Mouse (Mus musculus) limb, embryonic 14.5 days (tissue): ENCODE data around the gene Tmem132a. TPM values are rescaled to one million over a fixed set of nuclear protein-coding genes. Genes with fewer than 3 reads are reported as not detected.
A peak's percentile ranks its signal among the peaks of the same experiment; 100 is the strongest.

Experiments used
- ATAC-seq: fragments of 200-750 bp; cut with Nextera tagmentation; 2 replicates; pipeline ENCODE4 v1.8.0; 2017; ENCODE audit warnings: low read depth, moderate number of reproducible peaks, moderate TSS enrichment; ENCODE audit not compliant: low FRiP score
- DNase-seq: peaks from one replicate; pipeline ENCODE4 v3.0.0-alpha.2; 2015; ENCODE audit warnings: low spot score
- H3K27ac ChIP-seq: fragments of 300-500 bp; sonication (generic); replicated peaks from 2 replicates; pipeline ENCODE4 v1.5.1; 2014; ENCODE audit warnings: low read depth, mild to moderate bottlenecking, low read length, moderate library complexity, mixed read lengths
- H3K27me3 ChIP-seq: fragments of 300-500 bp; sonication (generic); 2 replicates; pipeline ENCODE4 v1.6.1; 2014; ENCODE audit warnings: low read length, mixed read lengths; ENCODE audit not compliant: control insufficient read depth, insufficient read depth
- H3K36me3 ChIP-seq: fragments of 300-500 bp; sonication (generic); 2 replicates; pipeline ENCODE4 v1.6.1; 2014; ENCODE audit warnings: mild to moderate bottlenecking, low read length, moderate library complexity, mixed read lengths; ENCODE audit not compliant: control insufficient read depth, insufficient read depth
- H3K4me1 ChIP-seq: fragments of 300-500 bp; sonication (generic); 2 replicates; pipeline ENCODE4 v1.6.1; 2014; ENCODE audit warnings: antibody characterized with exemption, low read length, mixed read lengths; ENCODE audit not compliant: control insufficient read depth, insufficient read depth
- H3K4me2 ChIP-seq: fragments of 300-500 bp; sonication (generic); replicated peaks from 2 replicates; pipeline ENCODE4 v1.6.1; 2014; ENCODE audit warnings: low read depth, mild to moderate bottlenecking, low read length, moderate library complexity; ENCODE audit not compliant: severe bottlenecking
- H3K4me3 ChIP-seq: fragments of 300-500 bp; sonication (generic); replicated peaks from 2 replicates; pipeline ENCODE4 v1.5.1; 2014; ENCODE audit warnings: low read length
- H3K9ac ChIP-seq: fragments of 300-500 bp; sonication (generic); 2 replicates; pipeline ENCODE4 v1.6.1; 2014; ENCODE audit warnings: mild to moderate bottlenecking, low read depth, low read length, moderate library complexity; ENCODE audit not compliant: severe bottlenecking
- H3K9me3 ChIP-seq: fragments of 300-500 bp; sonication (generic); 2 replicates; pipeline ENCODE4 v1.6.1; 2016; ENCODE audit warnings: low read length; ENCODE audit not compliant: control insufficient read depth
- POLR2A ChIP-seq: fragments of 200-500 bp; IDR thresholded peaks from 2 replicates; pipeline ENCODE4 v1.8.0; 2012; ENCODE audit warnings: inconsistent platforms, mild to moderate bottlenecking, moderate library complexity, borderline replicate concordance; ENCODE audit not compliant: insufficient read depth, insufficient read length; ENCODE audit errors: extremely low read depth
- WGBS: fragments of 180-500 bp; shearing (Covaris S2); extraction: QIAGEN DNeasy Blood & Tissue Kit; methylation state at CpG from one replicate; pipeline ENCODE4 v1.1.7; 2014; 5-methylcytosine and 5-hydroxymethylcytosine counted together
- polyA plus RNA-seq, 2 experiments: library from polyadenylated mRNA; depleted of rRNA in 1 of 2; stranded (reverse) in 1 of 2; unstranded in 1 of 2; fragments of >200 nt; fragmentation: Nextera tagmentation in 1 of 2; extraction: Ambion mirVana in 1 of 2; gene quantifications; 2 replicates each; pipeline versions ENCODE4 v1.2.1 to v1.2.3; 2012 to 2014

Gene Tmem132a
- polyA plus RNA-seq, 2 experiments: 67.8 to 150 TPM

GRCm38 (mm10) chr19:10831424-10831823, 38.3 kb downstream of the Tmem132a start:
- Histone ChIP-seq H3K36me3 (no peaks in the 10 kb centered on the region), H3K27me3 (no peaks in the 10 kb centered on the region), H3K9ac (no peak overlapping the region), H3K4me2 (no peak overlapping the region), H3K4me1 (no peaks in the 10 kb centered on the region), H3K27ac (no peak overlapping the region), H3K9me3 (no peaks in the 10 kb centered on the region), H3K4me3 (no peak overlapping the region)
- TF ChIP-seq POLR2A: no peak
- peak; percentile 36 for DNase-seq
- WGBS: 6% methylated on average over 5 of the region's 5 CpGs
- no peak for ATAC-seq

- TF ChIP-seq POLR2A: no peak
- H3K9ac ChIP-seq: no peak within 1 kb of the TSS
Measured at GRCm38 (mm10) chr19:10829436-10830175, 40.1 kb downstream of the Tmem132a start, which contains the start of gene Cd6. Cd6 (minus strand) TSS chr19:10830058.

GRCm38 (mm10) chr19:10828321-10828720, 41.4 kb downstream of the Tmem132a start:
- ATAC-seq: no peak
- Histone ChIP-seq H3K4me2 (no peak overlapping the region), H3K9ac (no peak overlapping the region), H3K4me1 (no peaks in the 10 kb centered on the region), H3K27me3 (no peaks in the 10 kb centered on the region), H3K9me3 (no peaks in the 10 kb centered on the region), H3K36me3 (no peaks in the 10 kb centered on the region), H3K27ac (no peak overlapping the region), H3K4me3 (no peak overlapping the region)
- WGBS: 93% methylated on average over 5 of the region's 5 CpGs
- DNase-seq: no peak
- TF ChIP-seq POLR2A: no peak

More at GRCm38 (mm10) chr19:10829436-10830175, 40.1 kb downstream of the Tmem132a start, which contains the start of gene Cd6:
- no peaks in the 10 kb centered on the region for H3K36me3 ChIP-seq
- DNase-seq: no peak
- H3K4me1 ChIP-seq: no peaks in the 10 kb centered on the region
- no peaks in the 10 kb centered on the region for H3K9me3 ChIP-seq
- no peaks in the 10 kb centered on the region for H3K27me3 ChIP-seq
- no peak within 1 kb of the TSS for H3K4me2 ChIP-seq
- ATAC-seq: no peak
- WGBS: 90% methylated on average over 16 of the region's 16 CpGs
- H3K4me3 ChIP-seq: no peak within 1 kb of the TSS
- no peak within 1 kb of the TSS for H3K27ac ChIP-seq

- no peak for TF ChIP-seq POLR2A
- ATAC-seq: no peak
- no peak for DNase-seq
- Histone ChIP-seq H3K36me3 (no peaks in the 10 kb centered on the region), H3K27me3 (no peaks in the 10 kb centered on the region), H3K4me1 (no peaks in the 10 kb centered on the region), H3K9ac (no peak overlapping the region), H3K4me2 (no peak overlapping the region), H3K9me3 (no peaks in the 10 kb centered on the region), H3K27ac (no peak overlapping the region), H3K4me3 (no peak overlapping the region)
- 77% methylated on average over 7 of the region's 7 CpGs for WGBS
Measured at GRCm38 (mm10) chr19:10824061-10824460, 45.7 kb downstream of the Tmem132a start.

- Histone ChIP-seq H3K9me3 (no peaks in the 10 kb centered on the region), H3K4me1 (peaks cover 4% of the 10 kb centered on the region; the same call in 1 of the 2 replicates), H3K36me3 (no peaks in the 10 kb centered on the region), H3K27me3 (no peaks in the 10 kb centered on the region), H3K9ac (no peak overlapping the region), H3K4me2 (no peak overlapping the region), H3K27ac (no peak overlapping the region), H3K4me3 (no peak overlapping the region)
- no peak for ATAC-seq
- WGBS: 92% methylated on average over 4 of the region's 4 CpGs
- no peak for DNase-seq
- no peak for TF ChIP-seq POLR2A
Measured at GRCm38 (mm10) chr19:10822534-10822933, 47.2 kb downstream of the Tmem132a start.
